Mouse (Mus musculus) stomach, postnatal 0 days (tissue): ENCODE results near the gene Mmp28. TPM values are rescaled to one million over a fixed set of nuclear protein-coding genes. Genes with fewer than 3 reads are reported as not detected.

Experiments used
- ATAC-seq: fragments of 200-750 bp; cut with Nextera tagmentation; 2 replicates; pipeline ENCODE4 v1.8.0; 2017; ENCODE audit not compliant: low FRiP score, low TSS enrichment
- DNase-seq: peaks from one replicate; pipeline ENCODE4 v3.0.0-alpha.2; 2016; ENCODE audit warnings: low spot score
- H3K27ac ChIP-seq: fragments of 300-500 bp; sonication (generic); replicated peaks from 2 replicates; pipeline ENCODE4 v1.5.1; 2014; ENCODE audit warnings: mild to moderate bottlenecking, control low read depth
- H3K27me3 ChIP-seq: fragments of 300-500 bp; sonication (generic); 2 replicates; pipeline ENCODE4 v1.6.1; 2014; ENCODE audit warnings: low read length; ENCODE audit not compliant: control insufficient read depth, insufficient read depth
- H3K36me3 ChIP-seq: fragments of 300-500 bp; sonication (generic); 2 replicates; pipeline ENCODE4 v1.6.1; 2014; ENCODE audit warnings: low read length, mixed read lengths; ENCODE audit not compliant: control insufficient read depth, insufficient read depth
- H3K4me1 ChIP-seq: fragments of 300-500 bp; sonication (generic); replicated peaks from 2 replicates; pipeline ENCODE4 v1.6.1; 2014; ENCODE audit warnings: antibody characterized with exemption; ENCODE audit not compliant: control insufficient read depth, insufficient read depth
- H3K4me2 ChIP-seq: fragments of 300-500 bp; sonication (generic); replicated peaks from 2 replicates; pipeline ENCODE4 v1.6.1; 2014; ENCODE audit warnings: low read depth, mild to moderate bottlenecking, control low read depth, moderate library complexity
- H3K4me3 ChIP-seq: fragments of 300-500 bp; sonication (generic); 2 replicates; pipeline ENCODE4 v1.5.1; 2014; ENCODE audit warnings: low read depth, low read length, control low read depth
- H3K9ac ChIP-seq: fragments of 300-500 bp; sonication (generic); 2 replicates; pipeline ENCODE4 v1.6.1; 2014; ENCODE audit warnings: mild to moderate bottlenecking, low read length, control low read depth, mixed read lengths
- H3K9me3 ChIP-seq: fragments of 300-500 bp; sonication (generic); 2 replicates; pipeline ENCODE4 v1.6.1; 2016; ENCODE audit warnings: low read length; ENCODE audit not compliant: control insufficient read depth
- CTCF ChIP-seq: IDR thresholded peaks from 2 replicates; pipeline ENCODE4 v1.5.1; 2016; ENCODE audit warnings: antibody characterized with exemption, low read depth, mild to moderate bottlenecking, moderate library complexity
- EP300 ChIP-seq: optimal IDR thresholded peaks from 2 replicates; pipeline ENCODE3; 2016; ENCODE audit warnings: antibody characterized with exemption
- WGBS: fragments of 180-500 bp; shearing (Covaris S2); extraction: QIAGEN DNeasy Blood & Tissue Kit; methylation state at CpG from one replicate; pipeline ENCODE4 v1.1.7; 2014; 5-methylcytosine and 5-hydroxymethylcytosine counted together
- polyA plus RNA-seq: library from polyadenylated mRNA; unstranded; fragments of >200 nt; fragmentation: Nextera tagmentation; extraction: Ambion mirVana; gene quantifications from 2 replicates; pipeline ENCODE4 v1.2.1, GENCODE M21; 2015

The Mmp28 gene
- 5.6 and 6.4 TPM in 2 replicates for polyA plus RNA-seq

- peak within 1 kb of the TSS; percentile 66 for H3K4me3 ChIP-seq
- no peaks in the 10 kb centered on the region for H3K36me3 ChIP-seq
- no peaks in the 10 kb centered on the region for H3K27me3 ChIP-seq
- TF ChIP-seq CTCF (no peak), EP300 (no peak)
- H3K9me3 ChIP-seq = no peaks in the 10 kb centered on the region
- ATAC-seq (peak; percentile 76), DNase-seq (peak; percentile 80)
- peak within 1 kb of the TSS; percentile 95 for H3K4me2 ChIP-seq
- peak within 1 kb of the TSS; percentile 79 for H3K9ac ChIP-seq
- H3K4me1 ChIP-seq = 0 out of 2 replicates have a peak, but pooled peaks cover 3% of the 10 kb centered on the region
- H3K27ac ChIP-seq = peak within 1 kb of the TSS; percentile 83
- WGBS = under 1% methylated on average over 36 of the region's 42 CpGs
Observed at GRCm38 (mm10) chr11:83462711-83463244, at the start of gene Mmp28. TSS of gene Mmp28 (minus strand) at chr11:83463071.

GRCm38 (mm10) chr11:83509521-83509920 is 46.6 kb upstream of the Mmp28 start:
- H3K4me3 ChIP-seq = no peak overlapping the region

GRCm38 (mm10) chr11:83504308-83504707 is 41.4 kb upstream of the Mmp28 start:
- Histone ChIP-seq H3K4me3 (no peak overlapping the region), H3K27me3 (no peaks in the 10 kb centered on the region), H3K4me2 (no peak overlapping the region), H3K9ac (no peak overlapping the region), H3K27ac (no peak overlapping the region), H3K9me3 (no peaks in the 10 kb centered on the region), H3K4me1 (no peaks in the 10 kb centered on the region), H3K36me3 (peaks cover 22% of the 10 kb centered on the region)
- TF ChIP-seq EP300 (no peak), CTCF (no peak)
- 93% methylated on average over 5 of the region's 5 CpGs for WGBS
- DNase-seq (no peak), ATAC-seq (no peak)

More at GRCm38 (mm10) chr11:83509521-83509920, 46.6 kb upstream of the Mmp28 start:
- H3K27ac ChIP-seq = no peak overlapping the region
- ATAC-seq = no peak
- no peaks in the 10 kb centered on the region for H3K4me1 ChIP-seq
- H3K36me3 ChIP-seq = peaks cover 4% of the 10 kb centered on the region; the same call in 1 of the 2 replicates
- no peak for DNase-seq
- H3K9me3 ChIP-seq = no peaks in the 10 kb centered on the region
- H3K27me3 ChIP-seq = no peaks in the 10 kb centered on the region
- no peak overlapping the region for H3K4me2 ChIP-seq
- no peak overlapping the region for H3K9ac ChIP-seq
- no peak for TF ChIP-seq EP300
- TF ChIP-seq CTCF = no peak

- no peaks in the 10 kb centered on the region for H3K4me1 ChIP-seq
- ATAC-seq = no peak
- H3K36me3 ChIP-seq = no peaks in the 10 kb centered on the region
- no peak for TF ChIP-seq EP300
- TF ChIP-seq CTCF = no peak
- H3K9ac ChIP-seq = no peak overlapping the region
- H3K27me3 ChIP-seq = no peaks in the 10 kb centered on the region
- DNase-seq = no peak
- H3K4me2 ChIP-seq = no peak overlapping the region
- H3K4me3 ChIP-seq = no peak overlapping the region
- no peaks in the 10 kb centered on the region for H3K9me3 ChIP-seq
- no peak overlapping the region for H3K27ac ChIP-seq
- WGBS = 72% methylated on average over 2 of the region's 2 CpGs
Observed at GRCm38 (mm10) chr11:83495571-83495970, 32.7 kb upstream of the Mmp28 start.

- TF ChIP-seq CTCF (peak; percentile 38), EP300 (no peak)
- Histone ChIP-seq H3K27me3 (no peaks in the 10 kb centered on the region), H3K27ac (no peak overlapping the region), H3K4me1 (no peaks in the 10 kb centered on the region), H3K36me3 (peaks cover 4% of the 10 kb centered on the region; the same call in 1 of the 2 replicates), H3K9ac (no peak overlapping the region), H3K9me3 (no peaks in the 10 kb centered on the region), H3K4me3 (no peak overlapping the region), H3K4me2 (no peak overlapping the region)
- DNase-seq = no peak
- no peak for ATAC-seq
- 89% methylated on average over 4 of the region's 4 CpGs for WGBS
Observed at GRCm38 (mm10) chr11:83491488-83491887, 28.6 kb upstream of the Mmp28 start.

- Histone ChIP-seq H3K27me3 (no peaks in the 10 kb centered on the region), H3K36me3 (no peaks in the 10 kb centered on the region), H3K9ac (peak overlapping the region; percentile 91), H3K4me3 (peak overlapping the region; percentile 91), H3K4me1 (peaks cover 5% of the 10 kb centered on the region), H3K4me2 (peak overlapping the region; percentile 76), H3K27ac (peak overlapping the region; percentile 94), H3K9me3 (no peaks in the 10 kb centered on the region)
- peak; percentile 79 for ATAC-seq
- whole genome bisulfite sequencing = 1% methylated on average over 46 of the region's 52 CpGs
- no peak for TF ChIP-seq EP300
- no peak for DNase-seq
Observed at GRCm38 (mm10) chr11:83473235-83474016, 10.6 kb upstream of the Mmp28 start.
